Mouse (Mus musculus) lung, embryonic 14.5 days (tissue): ENCODE measurements around the gene Fbxo42. TPM values are rescaled to one million over a fixed set of nuclear protein-coding genes. Genes with fewer than 3 reads are reported as not detected.

Experiments used
- ATAC-seq: fragments of 200-750 bp; cut with Nextera tagmentation; 2 replicates; pipeline ENCODE4 v1.8.0; 2017; ENCODE audit warnings: mild to moderate bottlenecking, moderate TSS enrichment, moderate library complexity; ENCODE audit not compliant: insufficient read depth
- DNase-seq: peaks from one replicate; pipeline ENCODE4 v3.0.0-alpha.2; 2015
- H3K27ac ChIP-seq: fragments of 300-500 bp; sonication (generic); 2 replicates; pipeline ENCODE4 v1.5.1; 2014; ENCODE audit warnings: low read depth, mild to moderate bottlenecking, moderate library complexity
- H3K27me3 ChIP-seq: fragments of 300-500 bp; sonication (generic); 2 replicates; pipeline ENCODE4 v1.6.1; 2014; ENCODE audit warnings: low read length, control low read depth; ENCODE audit not compliant: insufficient read depth
- H3K36me3 ChIP-seq: fragments of 300-500 bp; sonication (generic); 2 replicates; pipeline ENCODE4 v1.6.1; 2014; ENCODE audit warnings: control low read depth; ENCODE audit not compliant: insufficient read depth
- H3K4me1 ChIP-seq: fragments of 300-500 bp; sonication (generic); 2 replicates; pipeline ENCODE4 v1.6.1; 2014; ENCODE audit warnings: antibody characterized with exemption, control low read depth; ENCODE audit not compliant: insufficient read depth
- H3K4me2 ChIP-seq: fragments of 300-500 bp; sonication (generic); 2 replicates; pipeline ENCODE4 v1.6.1; 2014; ENCODE audit warnings: mild to moderate bottlenecking
- H3K4me3 ChIP-seq: fragments of 300-500 bp; sonication (generic); 2 replicates; pipeline ENCODE4 v1.5.1; 2014; ENCODE audit warnings: low read depth, low read length
- H3K9ac ChIP-seq: fragments of 300-500 bp; sonication (generic); 2 replicates; pipeline ENCODE4 v1.6.1; 2014
- H3K9me3 ChIP-seq: fragments of 300-500 bp; sonication (generic); 2 replicates; pipeline ENCODE4 v1.6.1; 2016; ENCODE audit warnings: low read depth, low read length, control low read depth
- CTCF ChIP-seq: IDR thresholded peaks from 2 replicates; pipeline ENCODE4 v1.5.1; 2016; ENCODE audit warnings: antibody characterized with exemption, low read depth
- WGBS: fragments of 180-500 bp; shearing (Covaris S2); extraction: QIAGEN DNeasy Blood & Tissue Kit; methylation state at CpG from one replicate; pipeline ENCODE4 v1.1.7; 2014; 5-methylcytosine and 5-hydroxymethylcytosine counted together
- polyA plus RNA-seq: library from polyadenylated mRNA; unstranded; fragments of >200 nt; fragmentation: Nextera tagmentation; extraction: Ambion mirVana; gene quantifications from 2 replicates; pipeline ENCODE4 v1.2.1, GENCODE M21; 2014

The Fbxo42 gene
- polyA plus RNA-seq, 1 experiment from 2014 or later: 28.6 TPM

- Histone ChIP-seq H3K27ac (no peak overlapping the region), H3K9me3 (no peaks in the 10 kb centered on the region), H3K27me3 (no peaks in the 10 kb centered on the region), H3K4me3 (no peak overlapping the region), H3K36me3 (no peaks in the 10 kb centered on the region), H3K4me1 (no peaks in the 10 kb centered on the region), H3K9ac (no peak overlapping the region), H3K4me2 (no peak overlapping the region)
- no peak for TF ChIP-seq CTCF
- no peak for DNase-seq
- ATAC-seq: no peak
- WGBS: 34% methylated on average over 11 of the region's 11 CpGs
Measured at GRCm38 (mm10) chr4:141159093-141159492, 11.4 kb downstream of the Fbxo42 start.

GRCm38 (mm10) chr4:141159666-141160065, 12.0 kb downstream of the Fbxo42 start:
- Histone ChIP-seq H3K36me3 (no peaks in the 10 kb centered on the region), H3K27me3 (no peaks in the 10 kb centered on the region), H3K27ac (no peak overlapping the region), H3K9me3 (no peaks in the 10 kb centered on the region), H3K4me1 (no peaks in the 10 kb centered on the region), H3K4me2 (no peak overlapping the region), H3K9ac (no peak overlapping the region), H3K4me3 (no peak overlapping the region)
- DNase-seq: no peak
- WGBS: 45% methylated on average over 5 of the region's 5 CpGs
- no peak for ATAC-seq
- no peak for TF ChIP-seq CTCF

GRCm38 (mm10) chr4:141160193-141160592, 12.5 kb downstream of the Fbxo42 start:
- no peak overlapping the region for H3K9ac ChIP-seq
- no peak overlapping the region for H3K27ac ChIP-seq
- H3K4me1 ChIP-seq: no peaks in the 10 kb centered on the region
- H3K36me3 ChIP-seq: no peaks in the 10 kb centered on the region
- H3K9me3 ChIP-seq: no peaks in the 10 kb centered on the region
- no peak overlapping the region for H3K4me3 ChIP-seq
- ATAC-seq: no peak
- 78% methylated on average over 4 of the region's 4 CpGs for WGBS
- no peak for DNase-seq
- H3K27me3 ChIP-seq: no peaks in the 10 kb centered on the region
- no peak overlapping the region for H3K4me2 ChIP-seq
- TF ChIP-seq CTCF: no peak

- TF ChIP-seq CTCF: no peak
- Histone ChIP-seq H3K27me3 (no peaks in the 10 kb centered on the region), H3K4me3 (no peak overlapping the region), H3K27ac (no peak overlapping the region), H3K4me2 (no peak overlapping the region), H3K9me3 (no peaks in the 10 kb centered on the region), H3K4me1 (no peaks in the 10 kb centered on the region), H3K9ac (no peak overlapping the region), H3K36me3 (no peaks in the 10 kb centered on the region)
- ATAC-seq (no peak), DNase-seq (no peak)
- 81% methylated on average over 6 of the region's 6 CpGs for WGBS
Measured at GRCm38 (mm10) chr4:141161699-141162208, 14.0 kb downstream of the Fbxo42 start.

- Histone ChIP-seq H3K4me3 (no peak overlapping the region), H3K4me1 (no peaks in the 10 kb centered on the region), H3K27ac (no peak overlapping the region), H3K36me3 (peaks cover 16% of the 10 kb centered on the region), H3K27me3 (no peaks in the 10 kb centered on the region), H3K4me2 (no peak overlapping the region), H3K9ac (no peak overlapping the region), H3K9me3 (no peaks in the 10 kb centered on the region)
- no peak for TF ChIP-seq CTCF
- WGBS: 89% methylated on average over 5 of the region's 5 CpGs
- ATAC-seq: no peak
- DNase-seq: no peak
Measured at GRCm38 (mm10) chr4:141163729-141164128, 16.0 kb downstream of the Fbxo42 start.

- TF ChIP-seq CTCF: no peak
- Histone ChIP-seq H3K27me3 (no peaks in the 10 kb centered on the region), H3K4me1 (no peaks in the 10 kb centered on the region), H3K9me3 (no peaks in the 10 kb centered on the region), H3K27ac (no peak overlapping the region), H3K4me2 (no peak overlapping the region), H3K9ac (no peak overlapping the region), H3K36me3 (peaks cover 26% of the 10 kb centered on the region), H3K4me3 (no peak overlapping the region)
- no peak for DNase-seq
- ATAC-seq: no peak
- 58% methylated on average over 8 of the region's 8 CpGs for WGBS
Measured at GRCm38 (mm10) chr4:141165744-141166292, 18.1 kb downstream of the Fbxo42 start.

GRCm38 (mm10) chr4:141167156-141167555, 19.4 kb downstream of the Fbxo42 start:
- Histone ChIP-seq H3K4me2 (no peak overlapping the region), H3K4me3 (no peak overlapping the region), H3K9me3 (no peaks in the 10 kb centered on the region), H3K36me3 (peaks cover 40% of the 10 kb centered on the region), H3K9ac (no peak overlapping the region), H3K27me3 (no peaks in the 10 kb centered on the region), H3K27ac (no peak overlapping the region), H3K4me1 (no peaks in the 10 kb centered on the region)
- TF ChIP-seq CTCF: no peak
- DNase-seq: no peak
- ATAC-seq: no peak
- 94% methylated on average over 3 of the region's 3 CpGs for WGBS
